Mouse (Mus musculus): ENCODE data around the gene Hist1h2aa.

DNA sequence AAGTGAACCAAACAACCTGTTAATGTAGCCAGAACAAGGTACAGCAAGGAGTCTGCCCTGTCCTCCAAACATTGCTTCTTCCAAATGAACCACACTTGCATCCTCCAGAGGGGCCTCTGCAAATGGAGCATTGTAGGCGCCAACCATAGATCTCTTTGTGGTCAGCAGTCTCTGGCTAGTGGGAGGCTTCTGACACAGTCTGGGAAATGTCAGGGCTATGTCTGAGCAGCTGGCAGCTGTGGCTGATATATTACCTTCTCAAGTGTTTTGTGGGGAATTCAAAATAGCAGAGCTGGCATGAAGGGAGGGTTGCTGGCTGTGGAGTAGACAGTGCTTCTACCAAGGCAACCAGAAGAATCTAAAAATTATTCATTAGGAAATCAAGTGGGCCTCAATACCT, 18.1 kb upstream of the Hist1h2aa start:
- no peak for TF ChIP-seq CTCF (IDR thresholded peaks at IDR 0.05; ENCODE audit: extremely low read depth, insufficient read depth, insufficient read length, insufficient replicate concordance)
- no peak for TF ChIP-seq POLR2A (IDR thresholded peaks at IDR 0.05; ENCODE audit: low read depth, low read length)
